Comparison of ENCODE assay signal across 8 mouse cellular contexts in genomic region chr7:101918071-101918470, GRCm38 (mm10). TPM values are rescaled to one million over a fixed set of nuclear protein-coding genes. Genes with fewer than 3 reads are reported as not detected.
DNase-seq lines count a peak whose midpoint lies in the region; ATAC-seq and TF ChIP-seq lines count a peak whose summit lies in the region.

No protein-coding gene starts in this region.

- no peak overlapping the region for H3K4me2 ChIP-seq in forebrain, embryonic 14.5 days (ENCODE audit: low read length)
- H3K4me2 ChIP-seq in hindbrain, embryonic 13.5 days, result no peak overlapping the region

- H3K27me3 ChIP-seq in forebrain, embryonic 14.5 days (replicated peaks; ENCODE audit: control insufficient read depth, insufficient read depth, low read length), result no peaks in the 10 kb centered on the region
- H3K27me3 ChIP-seq in hindbrain, embryonic 13.5 days, result no peaks in the 10 kb centered on the region
- no peaks in the 10 kb centered on the region for H3K27me3 ChIP-seq in midbrain, embryonic 10.5 days (ENCODE audit: low read depth, poor library complexity, severe bottlenecking)
- H3K27me3 ChIP-seq in spleen, adult 2 months (ENCODE audit: control insufficient read depth, insufficient read depth, low read length), result no peaks in the 10 kb centered on the region

- H3K9ac ChIP-seq in forebrain, embryonic 14.5 days (ENCODE audit: low read length), result no peak overlapping the region
- no peak overlapping the region for H3K9ac ChIP-seq in hindbrain, embryonic 13.5 days

- H3K4me1 ChIP-seq in forebrain, embryonic 14.5 days (ENCODE audit: control insufficient read depth, insufficient read depth, low read length), result no peaks in the 10 kb centered on the region
- H3K4me1 ChIP-seq in hindbrain, embryonic 13.5 days (replicated peaks), result no peaks in the 10 kb centered on the region
- no peaks in the 10 kb centered on the region for H3K4me1 ChIP-seq in midbrain, embryonic 10.5 days
- H3K4me1 ChIP-seq in spleen, adult 2 months (ENCODE audit: control insufficient read depth, insufficient read depth, insufficient read length), result no peaks in the 10 kb centered on the region

- peaks cover 14% of the 10 kb centered on the region for H3K36me3 ChIP-seq in forebrain, embryonic 14.5 days (ENCODE audit: control insufficient read depth, insufficient read depth, low read length)
- H3K36me3 ChIP-seq in hindbrain, embryonic 13.5 days, result peaks cover 17% of the 10 kb centered on the region
- peaks cover 23% of the 10 kb centered on the region for H3K36me3 ChIP-seq in midbrain, embryonic 10.5 days
- H3K36me3 ChIP-seq in spleen, adult 2 months (ENCODE audit: control insufficient read depth, insufficient read depth, low read length), result peaks cover 3% of the 10 kb centered on the region

- WGBS in forebrain, embryonic 14.5 days, result 23% methylated on average over 1 of the region's 1 CpGs
- 22% methylated on average over 1 of the region's 1 CpGs for WGBS in hindbrain, embryonic 13.5 days
- 6% methylated on average over 1 of the region's 1 CpGs for WGBS in midbrain, embryonic 10.5 days
- 48% methylated on average over 1 of the region's 1 CpGs for WGBS in spleen, adult 2 months

- TF ChIP-seq CTCF in spleen, adult 2 months (IDR thresholded peaks at IDR 0.05; ENCODE audit: extremely low read depth, insufficient read depth, insufficient read length, insufficient replicate concordance), result peak; percentile 63; the same call in 1 of the 2 replicates

- no peak overlapping the region for H3K4me3 ChIP-seq in forebrain, embryonic 14.5 days (ENCODE audit: low read depth, low read length)
- H3K4me3 ChIP-seq in hindbrain, embryonic 13.5 days, result no peak overlapping the region
- no peak overlapping the region for H3K4me3 ChIP-seq in midbrain, embryonic 10.5 days
- no peak overlapping the region for H3K4me3 ChIP-seq in spleen, adult 2 months (ENCODE audit: extremely low read depth, insufficient read depth, insufficient read length)

- intact Hi-C loops in left cerebral cortex, postnatal 4 days (cut with DNase I), result loop anchor here (10.0 kb wide), 1 partner anchor 157 kb away; no protein-coding TSS in a partner anchor

- ATAC-seq in forebrain, embryonic 14.5 days, result peak; percentile 81
- peak; percentile 76; the same call in 1 of the 2 replicates for ATAC-seq in hindbrain, embryonic 13.5 days (ENCODE audit: low FRiP score)

- DNase-seq in ovary, postnatal 10 days (ENCODE audit: low spot score), result peak; percentile 39
- DNase-seq in ovary, adult 18-20 months (ENCODE audit: low spot score), result no peak
- DNase-seq in cerebellum, adult 18-20 months, result peak; percentile 66 to 76
- peak; percentile 80 for DNase-seq in forebrain, embryonic 14.5 days (ENCODE audit: low spot score)
- DNase-seq in left cerebral cortex, postnatal 4 days, result peak; percentile 59
- peak; percentile 65 for DNase-seq in midbrain, embryonic 10.5 days (ENCODE audit: low spot score)
- DNase-seq in spleen, adult 2 months (ENCODE audit: low read depth in 1 of 2, low spot score in 2 of 2), result peak in 1 of 2 experiments; percentile 51

- no peaks in the 10 kb centered on the region for H3K9me3 ChIP-seq in forebrain, embryonic 14.5 days (replicated peaks; ENCODE audit: control insufficient read depth, low read length)
- H3K9me3 ChIP-seq in hindbrain, embryonic 13.5 days, result no peaks in the 10 kb centered on the region
- H3K9me3 ChIP-seq in midbrain, embryonic 10.5 days (replicated peaks), result no peaks in the 10 kb centered on the region

- no peak overlapping the region for H3K27ac ChIP-seq in forebrain, embryonic 14.5 days (ENCODE audit: low read depth, low read length)
- H3K27ac ChIP-seq in hindbrain, embryonic 13.5 days, result no peak overlapping the region
- H3K27ac ChIP-seq in midbrain, embryonic 10.5 days (replicated peaks), result no peak overlapping the region
- H3K27ac ChIP-seq in spleen, adult 2 months (ENCODE audit: insufficient read depth, low read length), result no peak overlapping the region

- no peak for TF ChIP-seq POLR2A in spleen, adult 2 months (IDR thresholded peaks at IDR 0.05; ENCODE audit: low read depth, low read length)

RNA-seq across cellular contexts. Expression of gene Tomt, which starts 11.9 kb away (rescaled TPM):
- 0.18 and 0.36 TPM in 2 replicates for polyA plus RNA-seq in forebrain, embryonic 14.5 days (2014; fragmentation: Nextera tagmentation; extraction: Ambion mirVana)
- polyA plus RNA-seq in hindbrain, embryonic 13.5 days (2015; fragmentation: Nextera tagmentation; extraction: Ambion mirVana), result 0.40 and 0.48 TPM in 2 replicates
- not detected for total RNA-seq in left cerebral cortex, postnatal 4 days (2021)
- polyA plus RNA-seq in midbrain, embryonic 10.5 days (2016; fragmentation: Nextera tagmentation; extraction: Ambion mirVana), result 0.37 and 0.87 TPM in 2 replicates
- polyA plus RNA-seq in spleen, adult 2 months (2012; rRNA removed), result 0.07 and 0.15 TPM in 2 replicates

RNA-seq across cellular contexts. Expression of gene Lamtor1, which starts 12.4 kb away (rescaled TPM):
- 181 and 201 TPM in 2 replicates for polyA plus RNA-seq in forebrain, embryonic 14.5 days (2014; fragmentation: Nextera tagmentation; extraction: Ambion mirVana)
- polyA plus RNA-seq in hindbrain, embryonic 13.5 days (2015; fragmentation: Nextera tagmentation; extraction: Ambion mirVana), result 151 and 156 TPM in 2 replicates
- 10 to 100 TPM; 86.2 to 91.6 TPM for total RNA-seq in left cerebral cortex, postnatal 4 days (2021)
- polyA plus RNA-seq in midbrain, embryonic 10.5 days (2016; fragmentation: Nextera tagmentation; extraction: Ambion mirVana), result 164 and 166 TPM in 2 replicates
- 117 and 136 TPM in 2 replicates for polyA plus RNA-seq in spleen, adult 2 months (2012; rRNA removed)

RNA-seq across cellular contexts. Expression of gene Lrrc51, which starts 15.6 kb away (rescaled TPM):
- 9.6 and 12.9 TPM in 2 replicates for polyA plus RNA-seq in forebrain, embryonic 14.5 days (2014; fragmentation: Nextera tagmentation; extraction: Ambion mirVana)
- 10.9 and 12.1 TPM in 2 replicates for polyA plus RNA-seq in hindbrain, embryonic 13.5 days (2015; fragmentation: Nextera tagmentation; extraction: Ambion mirVana)
- total RNA-seq in left cerebral cortex, postnatal 4 days (2021), result 1 to 10 TPM; 2.8 to 2.9 TPM
- 10.6 and 12.7 TPM in 2 replicates for polyA plus RNA-seq in midbrain, embryonic 10.5 days (2016; fragmentation: Nextera tagmentation; extraction: Ambion mirVana)
- polyA plus RNA-seq in spleen, adult 2 months (2012; rRNA removed), result 2.5 and 2.8 TPM in 2 replicates

RNA-seq across cellular contexts. Expression of gene Numa1, which starts 15.8 kb away (rescaled TPM):
- 72.4 and 74.4 TPM in 2 replicates for polyA plus RNA-seq in forebrain, embryonic 14.5 days (2014; fragmentation: Nextera tagmentation; extraction: Ambion mirVana)
- polyA plus RNA-seq in hindbrain, embryonic 13.5 days (2015; fragmentation: Nextera tagmentation; extraction: Ambion mirVana), result 50.8 and 53.3 TPM in 2 replicates
- 10 to 100 TPM; 83.3 to 89.6 TPM for total RNA-seq in left cerebral cortex, postnatal 4 days (2021)
- 76.9 and 91.8 TPM in 2 replicates for polyA plus RNA-seq in midbrain, embryonic 10.5 days (2016; fragmentation: Nextera tagmentation; extraction: Ambion mirVana)
- polyA plus RNA-seq in spleen, adult 2 months (2012; rRNA removed), result 89.8 and 96.9 TPM in 2 replicates

RNA-seq across cellular contexts. Expression of gene Folr1, which starts 47.5 kb away (rescaled TPM):
- polyA plus RNA-seq in forebrain, embryonic 14.5 days (2014; fragmentation: Nextera tagmentation; extraction: Ambion mirVana), result 26.1 and 30.6 TPM in 2 replicates
- 21.0 and 39.2 TPM in 2 replicates for polyA plus RNA-seq in hindbrain, embryonic 13.5 days (2015; fragmentation: Nextera tagmentation; extraction: Ambion mirVana)
- 1 to 10 TPM in 1 of 2 experiments, under 1 TPM in 1; 0.40 to 1.4 TPM for total RNA-seq in left cerebral cortex, postnatal 4 days (2021)
- polyA plus RNA-seq in midbrain, embryonic 10.5 days (2016; fragmentation: Nextera tagmentation; extraction: Ambion mirVana), result 17.9 and 19.5 TPM in 2 replicates
- 0.51 and 0.76 TPM in 2 replicates for polyA plus RNA-seq in spleen, adult 2 months (2012; rRNA removed)
